Mouse (Mus musculus): ENCODE results near the gene Kif23.

Kif23 gene

GRCm38 (mm10) chr9:61945973-61946611 lies 482 bp downstream of the Kif23 start:
- DNase-seq = peak; percentile 22

GRCm38 (mm10) chr9:61941054-61941453 lies 5.5 kb downstream of the Kif23 start:
- no peak for DNase-seq

GRCm38 (mm10) chr9:61933333-61933732 lies 13.2 kb downstream of the Kif23 start:
- no peak for DNase-seq

GRCm38 (mm10) chr9:61932009-61932408 lies 14.6 kb downstream of the Kif23 start:
- DNase-seq = no peak

GRCm38 (mm10) chr9:61925086-61925660 lies 21.4 kb downstream of the Kif23 start:
- DNase-seq = no peak

GRCm38 (mm10) chr9:61920331-61920730 lies 26.2 kb downstream of the Kif23 start:
- DNase-seq = no peak

- DNase-seq = no peak
Observed at GRCm38 (mm10) chr9:61919464-61919863, 27.1 kb downstream of the Kif23 start.

GRCm38 (mm10) chr9:61917436-61917835 lies 29.1 kb downstream of the Kif23 start:
- no peak for DNase-seq

- no peak for DNase-seq
Observed at GRCm38 (mm10) chr9:61916986-61917385, 29.6 kb downstream of the Kif23 start.

GRCm38 (mm10) chr9:61915393-61916005 lies 31.1 kb downstream of the Kif23 start:
- DNase-seq = no peak

- no peak for DNase-seq
Observed at GRCm38 (mm10) chr9:61914917-61915300, 31.7 kb downstream of the Kif23 start.

- DNase-seq = peak; percentile 98
Observed at GRCm38 (mm10) chr9:61914203-61914916, 32.2 kb downstream of the Kif23 start, which contains the start of gene Rplp1. Gene Rplp1, minus strand, starts transcription at chr9:61914542.

- no peak for DNase-seq
Observed at GRCm38 (mm10) chr9:61911300-61912128, 35.1 kb downstream of the Kif23 start.

GRCm38 (mm10) chr9:61910526-61911256 lies 35.9 kb downstream of the Kif23 start:
- no peak for DNase-seq

- DNase-seq = no peak
Observed at GRCm38 (mm10) chr9:61909633-61910032, 36.9 kb downstream of the Kif23 start.

GRCm38 (mm10) chr9:61908832-61909407 lies 37.7 kb downstream of the Kif23 start:
- no peak for DNase-seq

GRCm38 (mm10) chr9:61908341-61908740 lies 38.2 kb downstream of the Kif23 start:
- DNase-seq = no peak

GRCm38 (mm10) chr9:61907621-61908295 lies 38.8 kb downstream of the Kif23 start:
- DNase-seq = no peak

GRCm38 (mm10) chr9:61906912-61907311 lies 39.7 kb downstream of the Kif23 start:
- DNase-seq = peak; percentile 49

- DNase-seq = no peak
Observed at GRCm38 (mm10) chr9:61905576-61905975, 41.0 kb downstream of the Kif23 start.

GRCm38 (mm10) chr9:61904201-61904600 lies 42.4 kb downstream of the Kif23 start:
- DNase-seq = no peak
